Mouse (Mus musculus) limb, embryonic 14.5 days (tissue): ENCODE measurements around the gene Wapl. TPM values are rescaled to one million over a fixed set of nuclear protein-coding genes. Genes with fewer than 3 reads are reported as not detected.

Experiments
- ATAC-seq: fragments of 200-750 bp; cut with Nextera tagmentation; 2 replicates; pipeline ENCODE4 v1.8.0; 2017; ENCODE audit warnings: low read depth, moderate number of reproducible peaks, moderate TSS enrichment; ENCODE audit not compliant: low FRiP score
- DNase-seq: peaks from one replicate; pipeline ENCODE4 v3.0.0-alpha.2; 2015; ENCODE audit warnings: low spot score
- H3K27ac ChIP-seq: fragments of 300-500 bp; sonication (generic); replicated peaks from 2 replicates; pipeline ENCODE4 v1.5.1; 2014; ENCODE audit warnings: low read depth, mild to moderate bottlenecking, low read length, moderate library complexity, mixed read lengths
- H3K27me3 ChIP-seq: fragments of 300-500 bp; sonication (generic); 2 replicates; pipeline ENCODE4 v1.6.1; 2014; ENCODE audit warnings: low read length, mixed read lengths; ENCODE audit not compliant: control insufficient read depth, insufficient read depth
- H3K36me3 ChIP-seq: fragments of 300-500 bp; sonication (generic); 2 replicates; pipeline ENCODE4 v1.6.1; 2014; ENCODE audit warnings: mild to moderate bottlenecking, low read length, moderate library complexity, mixed read lengths; ENCODE audit not compliant: control insufficient read depth, insufficient read depth
- H3K4me1 ChIP-seq: fragments of 300-500 bp; sonication (generic); 2 replicates; pipeline ENCODE4 v1.6.1; 2014; ENCODE audit warnings: antibody characterized with exemption, low read length, mixed read lengths; ENCODE audit not compliant: control insufficient read depth, insufficient read depth
- H3K4me2 ChIP-seq: fragments of 300-500 bp; sonication (generic); replicated peaks from 2 replicates; pipeline ENCODE4 v1.6.1; 2014; ENCODE audit warnings: low read depth, mild to moderate bottlenecking, low read length, moderate library complexity; ENCODE audit not compliant: severe bottlenecking
- H3K4me3 ChIP-seq: fragments of 300-500 bp; sonication (generic); replicated peaks from 2 replicates; pipeline ENCODE4 v1.5.1; 2014; ENCODE audit warnings: low read length
- H3K9ac ChIP-seq: fragments of 300-500 bp; sonication (generic); 2 replicates; pipeline ENCODE4 v1.6.1; 2014; ENCODE audit warnings: mild to moderate bottlenecking, low read depth, low read length, moderate library complexity; ENCODE audit not compliant: severe bottlenecking
- H3K9me3 ChIP-seq: fragments of 300-500 bp; sonication (generic); 2 replicates; pipeline ENCODE4 v1.6.1; 2016; ENCODE audit warnings: low read length; ENCODE audit not compliant: control insufficient read depth
- POLR2A ChIP-seq: fragments of 200-500 bp; IDR thresholded peaks from 2 replicates; pipeline ENCODE4 v1.8.0; 2012; ENCODE audit warnings: inconsistent platforms, mild to moderate bottlenecking, moderate library complexity, borderline replicate concordance; ENCODE audit not compliant: insufficient read depth, insufficient read length; ENCODE audit errors: extremely low read depth
- WGBS: fragments of 180-500 bp; shearing (Covaris S2); extraction: QIAGEN DNeasy Blood & Tissue Kit; methylation state at CpG from one replicate; pipeline ENCODE4 v1.1.7; 2014; 5-methylcytosine and 5-hydroxymethylcytosine counted together
- polyA plus RNA-seq, 2 experiments: library from polyadenylated mRNA; depleted of rRNA in 1 of 2; stranded (reverse) in 1 of 2; unstranded in 1 of 2; fragments of >200 nt; fragmentation: Nextera tagmentation in 1 of 2; extraction: Ambion mirVana in 1 of 2; gene quantifications; 2 replicates each; pipeline versions ENCODE4 v1.2.1 to v1.2.3; 2012 to 2014

Gene Wapl
- polyA plus RNA-seq, 2 experiments: 23.5 to 28.4 TPM

DNA sequence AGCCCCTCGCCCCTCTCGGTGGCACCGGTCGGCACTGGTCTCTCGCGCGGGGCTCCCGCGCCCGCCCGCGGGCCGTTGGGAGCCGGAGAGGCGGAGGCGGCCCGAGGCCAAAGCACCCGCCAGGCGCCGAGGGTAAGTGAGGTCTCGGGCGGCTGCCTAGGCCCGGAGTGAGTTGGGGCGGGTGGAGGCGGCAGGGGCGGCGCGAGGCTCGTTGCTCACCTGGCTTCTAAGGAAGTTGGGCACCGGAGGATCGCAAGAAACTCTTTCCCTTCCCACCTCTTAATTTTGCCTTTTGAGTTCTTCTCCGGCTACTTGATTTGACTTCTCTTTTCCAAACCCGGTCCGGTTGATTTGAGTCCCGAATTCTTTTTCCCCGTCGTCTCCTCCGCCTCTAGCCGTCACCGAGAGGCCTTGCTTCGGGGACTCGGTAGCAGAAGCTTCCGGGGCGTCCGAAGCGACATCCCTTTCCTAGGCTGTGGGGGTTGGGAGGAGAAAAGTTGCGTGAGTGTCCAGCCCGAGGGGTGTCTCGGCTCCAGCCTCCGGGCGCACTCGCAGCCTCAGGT lies 582 bp downstream of the Wapl start:
- no peak for TF ChIP-seq POLR2A
- WGBS: under 1% methylated on average over 44 of the region's 52 CpGs
- peak overlapping the region; percentile 89 for H3K27ac ChIP-seq
- H3K9ac ChIP-seq: peak overlapping the region; percentile 96
- peaks cover 13% of the 10 kb centered on the region; the same call in 1 of the 2 replicates for H3K36me3 ChIP-seq
- H3K4me2 ChIP-seq: peak overlapping the region; percentile 60
- DNase-seq (peak; percentile 15), ATAC-seq (no peak; the same call in 1 of the 2 replicates)
- H3K9me3 ChIP-seq: no peaks in the 10 kb centered on the region
- H3K4me3 ChIP-seq: peak overlapping the region; percentile 100
- H3K27me3 ChIP-seq: no peaks in the 10 kb centered on the region
- H3K4me1 ChIP-seq: peaks cover 6% of the 10 kb centered on the region; the same call in 1 of the 2 replicates

DNA sequence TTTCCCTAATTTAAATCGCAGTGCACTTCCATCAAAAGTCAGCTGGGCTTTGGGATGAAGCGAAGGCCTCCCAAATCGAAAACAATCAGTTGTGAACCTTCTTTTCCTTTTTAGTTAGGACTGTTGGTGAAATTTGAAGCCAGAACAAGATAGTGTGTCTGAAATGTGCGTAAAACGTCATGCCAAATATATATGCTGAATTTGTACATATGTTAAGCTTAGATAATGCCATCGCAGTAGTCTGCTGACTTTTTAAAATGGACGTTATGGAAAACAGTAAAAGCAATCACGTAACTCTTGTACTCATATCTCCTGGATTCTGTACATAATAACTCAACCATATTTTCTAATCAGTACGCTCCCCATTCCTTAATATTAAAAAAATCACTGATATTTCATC lies 1.2 kb downstream of the Wapl start:
- no peak for TF ChIP-seq POLR2A
- Histone ChIP-seq H3K36me3 (peaks cover 13% of the 10 kb centered on the region; the same call in 1 of the 2 replicates), H3K27ac (no peak overlapping the region), H3K4me3 (peak overlapping the region; percentile 100), H3K9ac (peak overlapping the region; percentile 96), H3K4me1 (peaks cover 6% of the 10 kb centered on the region; the same call in 1 of the 2 replicates), H3K9me3 (no peaks in the 10 kb centered on the region), H3K27me3 (no peaks in the 10 kb centered on the region), H3K4me2 (peak overlapping the region; percentile 60)
- no peak for DNase-seq
- 23% methylated on average over 9 of the region's 9 CpGs for WGBS
- ATAC-seq: no peak

DNA sequence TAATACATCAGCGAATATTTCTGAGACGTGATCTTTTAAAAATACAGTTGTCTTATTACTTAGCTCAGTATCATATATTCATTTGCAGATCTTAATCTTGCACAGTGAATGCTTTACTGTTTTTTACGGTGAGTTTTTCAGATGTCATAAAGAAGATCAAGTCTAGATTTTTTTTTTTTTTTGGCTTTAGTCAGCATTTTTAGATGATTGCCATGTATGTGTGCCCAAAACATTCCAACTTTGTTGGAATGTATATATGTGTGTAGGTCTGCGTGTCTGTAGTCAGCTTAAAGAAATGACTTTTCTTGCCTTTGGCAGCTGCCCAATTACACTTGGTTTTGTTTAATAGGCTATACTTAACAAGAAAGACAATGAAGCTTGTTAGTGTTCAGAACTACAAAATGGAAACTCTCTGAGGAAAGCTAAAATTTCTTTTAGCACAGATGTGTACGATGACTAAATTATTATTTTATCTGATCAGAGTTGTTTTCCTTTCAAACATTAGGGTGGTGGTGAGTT lies 1.7 kb downstream of the Wapl start:
- Histone ChIP-seq H3K9me3 (no peaks in the 10 kb centered on the region), H3K4me2 (peak overlapping the region; percentile 60), H3K4me3 (peak overlapping the region; percentile 8; the same call in 1 of the 2 replicates), H3K27me3 (no peaks in the 10 kb centered on the region), H3K27ac (no peak overlapping the region), H3K4me1 (peaks cover 6% of the 10 kb centered on the region; the same call in 1 of the 2 replicates), H3K36me3 (peaks cover 15% of the 10 kb centered on the region), H3K9ac (no peak overlapping the region)
- DNase-seq (no peak), ATAC-seq (no peak)
- TF ChIP-seq POLR2A: no peak
- 55% methylated on average over 5 of the region's 5 CpGs for WGBS

DNA sequence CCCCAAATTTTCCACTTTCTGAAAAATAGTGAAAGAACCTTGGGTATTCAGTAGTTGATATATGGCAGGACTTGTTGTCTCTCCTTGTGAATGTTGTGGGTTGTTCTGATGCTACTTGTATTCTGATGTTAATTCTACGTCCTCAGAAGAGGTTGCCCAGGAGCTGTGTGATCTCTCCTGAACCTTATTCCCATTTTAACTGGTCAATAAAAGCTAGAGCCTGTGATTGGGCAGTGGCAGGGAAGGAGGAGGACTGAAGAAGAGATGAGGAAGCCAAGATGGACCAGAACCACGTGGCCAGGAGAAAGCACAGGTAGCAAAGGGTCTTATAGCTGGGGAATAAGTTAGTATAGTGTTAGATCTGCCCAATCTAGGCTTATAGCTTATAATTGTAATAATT lies 7.1 kb downstream of the Wapl start:
- no peak for TF ChIP-seq POLR2A
- WGBS: 73% methylated on average over 2 of the region's 2 CpGs
- no peak overlapping the region for H3K9ac ChIP-seq
- H3K27ac ChIP-seq: no peak overlapping the region
- H3K4me2 ChIP-seq: no peak overlapping the region
- peaks cover 27% of the 10 kb centered on the region for H3K36me3 ChIP-seq
- no peaks in the 10 kb centered on the region for H3K27me3 ChIP-seq
- H3K4me3 ChIP-seq: no peak overlapping the region
- DNase-seq (no peak), ATAC-seq (no peak)
- no peaks in the 10 kb centered on the region for H3K9me3 ChIP-seq
- no peaks in the 10 kb centered on the region for H3K4me1 ChIP-seq

DNA sequence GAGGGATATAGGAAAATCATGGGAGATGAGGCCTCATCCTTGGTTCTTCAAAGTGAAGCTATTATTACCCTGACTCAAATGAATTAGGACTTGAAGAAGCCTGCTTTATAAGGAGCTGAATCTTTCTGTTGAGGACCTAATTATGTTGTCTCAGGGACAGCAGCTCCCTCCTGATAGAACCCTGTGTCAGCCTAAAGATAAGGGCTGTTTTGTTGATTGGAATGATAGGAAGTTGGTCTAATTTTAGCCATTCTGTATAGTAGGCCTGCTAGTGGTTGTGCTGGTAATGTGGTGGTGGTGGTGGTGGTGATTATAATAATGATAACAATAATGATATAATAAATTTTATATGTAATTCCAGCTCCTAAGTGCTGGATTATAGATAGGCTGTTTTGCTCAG lies 11.3 kb downstream of the Wapl start:
- H3K27ac ChIP-seq: no peak overlapping the region
- no peaks in the 10 kb centered on the region for H3K27me3 ChIP-seq
- no peak for DNase-seq
- no peak overlapping the region for H3K4me3 ChIP-seq
- no peak for TF ChIP-seq POLR2A
- H3K9me3 ChIP-seq: no peaks in the 10 kb centered on the region
- ATAC-seq: no peak
- H3K4me1 ChIP-seq: no peaks in the 10 kb centered on the region
- no peak overlapping the region for H3K9ac ChIP-seq
- peaks cover 21% of the 10 kb centered on the region for H3K36me3 ChIP-seq
- no peak overlapping the region for H3K4me2 ChIP-seq
